13 mouse cellular contexts compared by ENCODE assay signal in the genomic region with DNA sequence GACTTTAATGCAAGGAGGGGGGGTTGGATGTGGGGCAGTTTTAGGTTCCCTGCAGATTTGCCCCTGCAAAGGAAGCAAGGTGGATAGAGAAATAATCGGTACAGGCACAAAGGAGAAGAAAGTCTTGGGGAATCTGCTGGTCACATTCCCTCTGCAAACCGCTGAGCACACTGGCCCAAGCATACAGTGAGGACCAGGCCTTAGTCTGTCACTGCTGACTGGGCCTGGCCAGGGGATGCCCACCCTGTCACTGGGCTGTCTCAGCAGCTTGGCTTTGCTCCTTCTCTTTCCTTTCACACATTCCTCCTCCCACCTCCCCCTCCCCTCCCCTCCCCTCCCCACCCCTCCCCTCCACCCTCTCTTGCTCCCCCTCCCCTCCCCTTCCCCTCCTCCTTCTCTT.
DNase-seq lines count a peak whose midpoint lies in the region; ATAC-seq and TF ChIP-seq lines count a peak whose summit lies in the region.
"Had no signal": no experiment of that assay in that cellular context is flagged by ENCODE, and none has a peak within 500 bp of the region (broad histone marks: within the 10 kb centered on the region; RNA-seq: fewer than 3 reads in every experiment).

No protein-coding gene starts in this region.

- no peaks in the 10 kb centered on the region for H3K27me3 ChIP-seq in liver, adult 2 months (ENCODE audit: control insufficient read depth, insufficient read depth, low read length)
- H3K27me3 ChIP-seq in liver, embryonic 11.5 days (replicated peaks; ENCODE audit: control insufficient read depth, insufficient read depth, low read length): no peaks in the 10 kb centered on the region
- H3K27me3 ChIP-seq in embryonic facial prominence, embryonic 10.5 days (replicated peaks; ENCODE audit: low read depth, poor library complexity, severe bottlenecking): no peaks in the 10 kb centered on the region; the same call in none of the 2 replicates
- H3K27me3 ChIP-seq in liver, postnatal 0 days (ENCODE audit: insufficient read depth, low read length): no peaks in the 10 kb centered on the region
- H3K27me3 ChIP-seq: Patski had no signal

- TF ChIP-seq EP300 in liver, postnatal 0 days (IDR thresholded peaks at IDR 0.05; ENCODE audit: low read depth): no peak

- 32% methylated on average over 2 of the region's 2 CpGs for WGBS in liver, adult 2 months
- WGBS in liver, embryonic 11.5 days: 47% methylated on average over 2 of the region's 2 CpGs
- WGBS in embryonic facial prominence, embryonic 10.5 days: 55% methylated on average over 2 of the region's 2 CpGs
- WGBS in liver, postnatal 0 days (ENCODE audit: insufficient replicate concordance): 61% methylated on average over 2 of the region's 2 CpGs

- ATAC-seq in liver, embryonic 11.5 days (replicated peaks; ENCODE audit: low FRiP score): no peak
- ATAC-seq in liver, postnatal 0 days: peak; percentile 23; the same call in 1 of the 2 replicates
- ATAC-seq: forebrain, postnatal 0 days had no signal

- no peak for TF ChIP-seq POLR2A in liver, adult 2 months (IDR thresholded peaks at IDR 0.05; ENCODE audit: extremely low read depth, insufficient read depth, low read length)

- TF ChIP-seq CTCF in liver, adult 2 months (IDR thresholded peaks at IDR 0.05; ENCODE audit: low read depth, low read length): no peak
- TF ChIP-seq CTCF in liver, postnatal 0 days (IDR thresholded peaks at IDR 0.05; ENCODE audit: low read depth): no peak

- H3K4me1 ChIP-seq in liver, adult 2 months (ENCODE audit: control insufficient read depth, insufficient read depth, low read length): peaks cover 24% of the 10 kb centered on the region
- peaks cover 36% of the 10 kb centered on the region for H3K4me1 ChIP-seq in liver, embryonic 11.5 days (replicated peaks; ENCODE audit: control insufficient read depth, insufficient read depth, low read length)
- H3K4me1 ChIP-seq in embryonic facial prominence, embryonic 10.5 days: peaks cover 56% of the 10 kb centered on the region
- peaks cover 15% of the 10 kb centered on the region; the same call in 1 of the 2 replicates for H3K4me1 ChIP-seq in liver, postnatal 0 days (ENCODE audit: insufficient read depth)

- peak; percentile 37 for DNase-seq in adrenal gland, postnatal 14 days
- no peak for DNase-seq in adrenal gland, adult (ENCODE audit: inconsistent age in 2 of 2, low spot score in 1 of 2)
- DNase-seq in liver, adult 2 months (ENCODE audit: extremely low read depth, low read depth, low spot score): peak; percentile 24
- no peak for DNase-seq in liver, embryonic 11.5 days (ENCODE audit: low spot score)
- DNase-seq in embryonic facial prominence, embryonic 10.5 days (ENCODE audit: low spot score): peak; percentile 37
- no peak for DNase-seq in liver, postnatal 0 days
- no peak for DNase-seq in urinary bladder, postnatal 4 days (ENCODE audit: low spot score in 2 of 2)
- DNase-seq in layer of hippocampus, adult 8-10 months (ENCODE audit: low spot score in 2 of 2): no peak
- DNase-seq: B cell, adult 2 months; cerebellum, adult 8-10 months; forebrain, postnatal 0 days; thymus, adult 18-20 months had no signal

- H3K36me3 ChIP-seq in liver, adult 2 months (ENCODE audit: control insufficient read depth, insufficient read depth, low read length): no peaks in the 10 kb centered on the region
- H3K36me3 ChIP-seq in liver, embryonic 11.5 days (ENCODE audit: control insufficient read depth, insufficient read depth, low read length): no peaks in the 10 kb centered on the region
- H3K36me3 ChIP-seq in embryonic facial prominence, embryonic 10.5 days (replicated peaks): no peaks in the 10 kb centered on the region
- H3K36me3 ChIP-seq in liver, postnatal 0 days (replicated peaks; ENCODE audit: insufficient read depth, low read length): no peaks in the 10 kb centered on the region

- 0 out of 2 replicates have a peak overlapping the region, but pooled peaks have one; percentile 20 for H3K9ac ChIP-seq in liver, adult 2 months (ENCODE audit: low read depth, low read length)
- no peak overlapping the region for H3K9ac ChIP-seq in liver, embryonic 11.5 days (ENCODE audit: low read depth, low read length)
- peak overlapping the region; percentile 18; the same call in 1 of the 2 replicates for H3K9ac ChIP-seq in liver, postnatal 0 days (replicated peaks)
- H3K9ac ChIP-seq: forebrain, postnatal 0 days had no signal

- peak overlapping the region; percentile 70 for H3K27ac ChIP-seq in liver, adult 2 months (replicated peaks; ENCODE audit: insufficient read depth, low read depth, low read length)
- H3K27ac ChIP-seq in liver, embryonic 11.5 days (ENCODE audit: low read depth, low read length): no peak overlapping the region
- peak overlapping the region; percentile 57 for H3K27ac ChIP-seq in embryonic facial prominence, embryonic 10.5 days (replicated peaks)
- no peak overlapping the region for H3K27ac ChIP-seq in liver, postnatal 0 days (ENCODE audit: low read depth)

- H3K4me2 ChIP-seq in liver, embryonic 11.5 days: no peak overlapping the region
- no peak overlapping the region for H3K4me2 ChIP-seq in liver, postnatal 0 days (ENCODE audit: low read depth, low read length)

- H3K9me3 ChIP-seq in liver, embryonic 11.5 days (ENCODE audit: control insufficient read depth, low read length): no peaks in the 10 kb centered on the region
- no peaks in the 10 kb centered on the region for H3K9me3 ChIP-seq in embryonic facial prominence, embryonic 10.5 days
- no peaks in the 10 kb centered on the region for H3K9me3 ChIP-seq in liver, postnatal 0 days (ENCODE audit: low read length)

- no peaks in the 10 kb centered on the region for H3K79me2 ChIP-seq in liver, adult 2 months (ENCODE audit: control insufficient read depth, insufficient read depth, low read length)

- no peak overlapping the region for H3K4me3 ChIP-seq in liver, adult 2 months (ENCODE audit: insufficient read depth, low read depth, low read length)
- H3K4me3 ChIP-seq in liver, embryonic 11.5 days (ENCODE audit: low read depth, low read length): no peak overlapping the region
- H3K4me3 ChIP-seq in embryonic facial prominence, embryonic 10.5 days: no peak overlapping the region
- no peak overlapping the region for H3K4me3 ChIP-seq in liver, postnatal 0 days (ENCODE audit: low read depth, low read length)

Comparison
In these comparisons a context has a peak if more than half of its experiments do, and no peak if none do; other contexts are left out.
1. DNase-seq: peak in adrenal gland, postnatal 14 days (single experiment), liver, adult 2 months (single experiment) and embryonic facial prominence, embryonic 10.5 days (single experiment); none in adrenal gland, adult (0 of 2), liver, embryonic 11.5 days (single experiment), liver, postnatal 0 days (single experiment), urinary bladder, postnatal 4 days (0 of 2) and layer of hippocampus, adult 8-10 months (0 of 2).
2. H3K27ac ChIP-seq: peak in liver, adult 2 months (single experiment) and embryonic facial prominence, embryonic 10.5 days (single experiment); none in liver, embryonic 11.5 days (single experiment) and liver, postnatal 0 days (single experiment).